ENCODE assay signal across 26 mouse cellular contexts in the genomic region with DNA sequence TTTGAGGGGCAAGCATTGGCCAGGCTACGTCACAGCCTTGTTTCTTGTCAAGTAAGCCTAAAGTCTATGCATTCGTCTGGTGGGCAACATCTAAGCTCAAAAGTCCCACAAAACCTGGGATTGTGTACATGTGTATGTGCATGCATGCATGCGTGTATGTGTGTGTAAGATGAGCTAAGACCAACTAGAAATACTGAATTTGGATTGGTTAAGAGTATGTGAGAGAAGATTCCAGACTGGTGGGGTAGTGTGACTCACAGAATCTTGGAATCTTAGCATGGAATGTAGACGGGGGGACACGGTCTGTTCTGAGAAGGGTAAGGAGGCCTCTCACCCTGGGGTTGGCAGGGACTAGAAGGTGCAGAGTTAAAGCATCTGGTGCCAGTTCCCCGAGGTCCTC. TPM values are rescaled to one million over a fixed set of nuclear protein-coding genes. Genes with fewer than 3 reads are reported as not detected.
DNase-seq lines count a peak whose midpoint lies in the region; ATAC-seq and TF ChIP-seq lines count a peak whose summit lies in the region.
"Had no signal": no experiment of that assay in that cellular context is flagged by ENCODE, and none has a peak within 500 bp of the region (broad histone marks: within the 10 kb centered on the region; RNA-seq: fewer than 3 reads in every experiment).

A gene (plus strand): TSS at position 301 of the 400 bp plus-strand sequence.

- H3K9me3 ChIP-seq in forebrain, embryonic 11.5 days (ENCODE audit: control insufficient read depth, low read length): no peaks in the 10 kb centered on the region
- H3K9me3 ChIP-seq: kidney, embryonic 15.5 days; limb, embryonic 12.5 days; liver, embryonic 15.5 days; lung, embryonic 15.5 days; megakaryocyte, embryonic 14.5 days; midbrain, embryonic 13.5 days; neural tube, embryonic 13.5 days had no signal

- DNase-seq in adrenal gland, adult 18-20 months (ENCODE audit: low spot score in 2 of 2): no peak
- no peak for DNase-seq in adrenal gland, adult (ENCODE audit: inconsistent age in 2 of 2, low spot score in 1 of 2)
- DNase-seq in urinary bladder, adult 2 months (ENCODE audit: low spot score): no peak
- no peak for DNase-seq in urinary bladder, postnatal 14 days (ENCODE audit: low spot score)
- no peak for DNase-seq in forebrain, embryonic 11.5 days (ENCODE audit: low spot score)
- DNase-seq in retina, embryonic 14.5 days (ENCODE audit: low spot score): no peak
- DNase-seq: cerebellum, adult 18-20 months; cerebellum, postnatal 10 days; forebrain, postnatal 0 days; heart, adult 2 months; heart, postnatal 14 days; kidney, adult 18-20 months; kidney, postnatal 25 days; thymus, postnatal 4 days had no signal

- H3K9ac ChIP-seq in forebrain, embryonic 11.5 days (ENCODE audit: low read length): no peak within 1 kb of the TSS
- H3K9ac ChIP-seq: forebrain, postnatal 0 days; kidney, embryonic 15.5 days; limb, embryonic 12.5 days; liver, embryonic 15.5 days; lung, embryonic 15.5 days; midbrain, embryonic 13.5 days; neural tube, embryonic 13.5 days had no signal

- ATAC-seq in megakaryocyte progenitor cell, adult 5-6 weeks (replicated peaks; ENCODE audit: poor library complexity): no peak
- no peak for ATAC-seq in forebrain, embryonic 11.5 days (replicated peaks; ENCODE audit: low FRiP score)
- ATAC-seq: forebrain, postnatal 0 days; hindbrain, embryonic 16.5 days; midbrain, embryonic 13.5 days had no signal

- H3K4me3 ChIP-seq in embryonic fibroblast, embryonic 13.5 days (ENCODE audit: insufficient read depth, low read length): no peak within 1 kb of the TSS
- H3K4me3 ChIP-seq in forebrain, embryonic 11.5 days (ENCODE audit: low read depth, low read length): no peak within 1 kb of the TSS
- H3K4me3 ChIP-seq: heart, adult 2 months; kidney, embryonic 15.5 days; left cerebral cortex, adult 2 months; limb, embryonic 12.5 days; liver, embryonic 15.5 days; lung, embryonic 15.5 days; megakaryocyte, embryonic 14.5 days; midbrain, embryonic 13.5 days; neural tube, embryonic 13.5 days had no signal

- no peaks in the 10 kb centered on the region for H3K27me3 ChIP-seq in forebrain, embryonic 11.5 days (ENCODE audit: control insufficient read depth, insufficient read depth, low read length)
- H3K27me3 ChIP-seq: CH12.LX; lung, embryonic 15.5 days had no signal

- no peak within 1 kb of the TSS for H3K4me2 ChIP-seq in forebrain, embryonic 11.5 days (ENCODE audit: low read depth, low read length, severe bottlenecking)
- H3K4me2 ChIP-seq: limb, embryonic 12.5 days; liver, embryonic 15.5 days; midbrain, embryonic 13.5 days; neural tube, embryonic 13.5 days had no signal

- 86% methylated on average over 6 of the region's 6 CpGs for WGBS in forebrain, embryonic 11.5 days

- no peak for TF ChIP-seq POLR2A in embryonic fibroblast, embryonic 13.5 days (IDR thresholded peaks at IDR 0.05; ENCODE audit: low read depth, low read length)

- no peaks in the 10 kb centered on the region; the same call in 1 of the 2 replicates for H3K4me1 ChIP-seq in embryonic fibroblast, embryonic 13.5 days (ENCODE audit: control insufficient read depth, insufficient read depth, low read length)
- H3K4me1 ChIP-seq in forebrain, embryonic 11.5 days (replicated peaks; ENCODE audit: control insufficient read depth, insufficient read depth, low read length): 0 out of 2 replicates have a peak, but pooled peaks cover 2% of the 10 kb centered on the region

- no peaks in the 10 kb centered on the region for H3K36me3 ChIP-seq in forebrain, embryonic 11.5 days (ENCODE audit: control insufficient read depth, insufficient read depth, low read length)
- H3K36me3 ChIP-seq: kidney, embryonic 15.5 days; limb, embryonic 12.5 days; liver, embryonic 15.5 days; lung, embryonic 15.5 days; midbrain, embryonic 13.5 days; neural tube, embryonic 13.5 days had no signal

- H3K27ac ChIP-seq in embryonic fibroblast, embryonic 13.5 days (ENCODE audit: insufficient read depth, low read length): no peak within 1 kb of the TSS
- no peak within 1 kb of the TSS for H3K27ac ChIP-seq in forebrain, embryonic 11.5 days (ENCODE audit: low read depth, low read length)
- H3K27ac ChIP-seq: heart, adult 2 months; kidney, embryonic 15.5 days; left cerebral cortex, adult 2 months; limb, embryonic 12.5 days; liver, embryonic 15.5 days; lung, embryonic 15.5 days; midbrain, embryonic 13.5 days; neural tube, embryonic 13.5 days had no signal

- no peak for TF ChIP-seq CTCF in embryonic fibroblast, embryonic 13.5 days (IDR thresholded peaks at IDR 0.05; ENCODE audit: borderline replicate concordance, insufficient read depth, low read length)

RNA-seq across cellular contexts. Expression of the gene that starts here (rescaled TPM):
- 10 to 100 TPM; 52.4 to 70.9 TPM for total RNA-seq in adrenal gland, adult 18-20 months (2021)
- polyA plus RNA-seq in urinary bladder, adult 2 months (2012; rRNA removed): 11.1 TPM in 2 replicates
- 16.5 and 17.2 TPM in 2 replicates for polyA plus RNA-seq in embryonic fibroblast, embryonic 13.5 days (2011; ENCODE audit: insufficient read length, low read depth, missing spikeins)
- total RNA-seq in megakaryocyte progenitor cell, adult 5-6 weeks (2015): 12.1 and 13.8 TPM in 2 replicates
- 15.1 and 17.9 TPM in 2 replicates for total RNA-seq in megakaryocyte progenitor cell, adult 5-6 weeks (2017)
- polyA plus RNA-seq in forebrain, embryonic 11.5 days (2014; fragmentation: Nextera tagmentation; extraction: Ambion mirVana): 2.7 and 4.0 TPM in 2 replicates
- total RNA-seq: CH12.LX had no signal
